Mouse (Mus musculus) forebrain, embryonic 13.5 days (tissue): Measurements from ENCODE around the gene Thada. TPM values are rescaled to one million over a fixed set of nuclear protein-coding genes. Genes with fewer than 3 reads are reported as not detected.

Experiments
- ATAC-seq: fragments of 200-750 bp; cut with Nextera tagmentation; 2 replicates; pipeline ENCODE4 v1.8.0; 2017
- H3K27ac ChIP-seq: fragments of 300-500 bp; sonication (generic); 2 replicates; pipeline ENCODE4 v1.5.1; 2015; ENCODE audit warnings: inconsistent platforms, mild to moderate bottlenecking, moderate library complexity
- H3K27me3 ChIP-seq: fragments of 300-500 bp; sonication (generic); 2 replicates; pipeline ENCODE4 v1.6.1; 2015; ENCODE audit warnings: mild to moderate bottlenecking, inconsistent platforms
- H3K36me3 ChIP-seq: fragments of 300-500 bp; sonication (generic); 2 replicates; pipeline ENCODE4 v1.6.1; 2015; ENCODE audit warnings: mild to moderate bottlenecking, inconsistent platforms; ENCODE audit not compliant: poor library complexity, severe bottlenecking
- H3K4me1 ChIP-seq: fragments of 300-500 bp; sonication (generic); 2 replicates; pipeline ENCODE4 v1.6.1; 2015; ENCODE audit warnings: inconsistent platforms
- H3K4me2 ChIP-seq: fragments of 300-500 bp; sonication (generic); 2 replicates; pipeline ENCODE4 v1.6.1; 2015; ENCODE audit warnings: inconsistent platforms, mild to moderate bottlenecking, moderate library complexity
- H3K4me3 ChIP-seq: fragments of 300-500 bp; sonication (generic); 2 replicates; pipeline ENCODE4 v1.5.1; 2015; ENCODE audit warnings: mild to moderate bottlenecking, inconsistent platforms
- H3K9ac ChIP-seq: fragments of 300-500 bp; sonication (generic); 2 replicates; pipeline ENCODE4 v1.6.1; 2015; ENCODE audit warnings: mild to moderate bottlenecking, inconsistent platforms
- H3K9me3 ChIP-seq: fragments of 300-500 bp; sonication (generic); replicated peaks from 2 replicates; pipeline ENCODE4 v1.6.1; 2016; ENCODE audit warnings: inconsistent platforms
- WGBS: fragments of 180-500 bp; shearing (Covaris S2); methylation state at CpG from one replicate; pipeline ENCODE4 v1.1.7; 2015; 5-methylcytosine and 5-hydroxymethylcytosine counted together
- polyA plus RNA-seq: library from polyadenylated mRNA; unstranded; fragments of >200 nt; fragmentation: Nextera tagmentation; extraction: Ambion mirVana; gene quantifications from 2 replicates; pipeline ENCODE4 v1.2.1, GENCODE M21; 2015

The Thada gene
- polyA plus RNA-seq, 1 experiment from 2014 or later: 6.9 TPM

- 11% methylated on average over 10 of the region's 10 CpGs for WGBS
- 0 out of 2 replicates have a peak, but pooled peaks cover 4% of the 10 kb centered on the region for H3K27me3 ChIP-seq
- no peak overlapping the region for H3K4me3 ChIP-seq
- H3K4me2 ChIP-seq: no peak overlapping the region
- no peaks in the 10 kb centered on the region for H3K9me3 ChIP-seq
- H3K4me1 ChIP-seq: peaks cover 29% of the 10 kb centered on the region
- no peak overlapping the region for H3K27ac ChIP-seq
- no peak overlapping the region for H3K9ac ChIP-seq
- no peaks in the 10 kb centered on the region for H3K36me3 ChIP-seq
- ATAC-seq: no peak
Measured at GRCm38 (mm10) chr17:84145826-84146287, 320.1 kb downstream of the Thada start.

DNA sequence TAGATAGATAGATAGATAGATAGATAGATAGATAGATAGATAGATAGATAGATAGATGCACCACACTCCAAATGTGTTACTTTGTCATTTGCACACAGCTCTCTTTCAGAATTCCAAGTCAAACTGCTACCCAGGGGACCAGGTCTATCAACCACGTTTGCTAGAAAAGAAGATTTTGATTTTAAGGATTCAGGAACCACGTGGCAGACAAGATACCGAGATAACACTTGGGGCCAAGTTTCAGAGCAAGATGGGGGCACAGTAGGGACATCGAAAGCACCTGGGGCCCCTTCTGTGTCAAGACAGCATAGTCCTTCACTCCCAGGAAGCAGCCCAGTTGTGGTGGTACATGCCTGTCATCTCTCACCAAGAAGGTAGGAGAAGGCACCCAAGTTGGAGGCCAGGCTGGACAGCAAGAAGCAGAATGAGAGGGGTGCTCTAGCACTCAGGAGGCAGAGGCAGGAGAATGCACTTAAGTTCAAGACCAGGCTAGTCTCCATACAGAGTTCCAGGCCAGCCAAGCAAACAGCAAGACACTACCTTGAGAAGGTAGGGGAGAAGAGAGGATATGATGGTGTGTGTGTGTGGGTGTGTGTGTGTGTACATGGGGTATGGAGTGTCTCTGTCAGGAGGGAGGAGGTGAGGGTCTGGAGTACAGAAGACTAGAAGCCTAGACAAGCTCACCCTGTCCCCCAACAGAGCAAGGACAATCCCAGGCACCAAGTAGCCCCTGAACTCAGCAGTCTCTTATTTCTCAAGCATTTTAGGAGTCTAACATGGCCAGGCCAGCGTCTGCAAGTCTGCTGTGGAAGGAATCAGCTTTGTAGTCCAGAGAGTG lies 321.0 kb downstream of the Thada start:
- ATAC-seq: no peak
- H3K9ac ChIP-seq: no peak overlapping the region
- H3K36me3 ChIP-seq: no peaks in the 10 kb centered on the region
- H3K27me3 ChIP-seq: 0 out of 2 replicates have a peak, but pooled peaks cover 4% of the 10 kb centered on the region
- H3K4me1 ChIP-seq: peaks cover 29% of the 10 kb centered on the region
- no peaks in the 10 kb centered on the region for H3K9me3 ChIP-seq
- no peak overlapping the region for H3K27ac ChIP-seq
- WGBS: 77% methylated on average over 5 of the region's 5 CpGs
- no peak overlapping the region for H3K4me3 ChIP-seq
- no peak overlapping the region for H3K4me2 ChIP-seq

DNA sequence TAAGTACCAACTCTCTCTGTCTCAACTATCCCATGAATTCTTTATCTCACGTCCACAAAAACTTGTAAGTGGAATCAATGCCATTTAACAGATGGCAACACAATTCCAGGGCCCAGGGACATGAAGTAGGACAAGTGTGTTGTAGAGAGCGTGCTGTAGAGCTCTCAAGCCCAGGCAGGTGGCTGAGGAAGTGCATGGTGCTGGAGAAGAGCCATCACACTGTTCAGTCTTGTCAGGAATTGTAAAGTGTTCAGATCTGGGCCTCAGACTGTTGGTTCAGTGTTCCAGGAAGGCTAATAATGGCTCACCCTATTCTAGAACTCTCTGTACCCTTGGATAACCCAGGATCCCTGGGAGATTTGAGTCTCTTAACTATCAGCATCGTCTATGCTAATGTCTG lies 321.9 kb downstream of the Thada start:
- no peak overlapping the region for H3K4me2 ChIP-seq
- no peak overlapping the region for H3K4me3 ChIP-seq
- H3K27me3 ChIP-seq: 0 out of 2 replicates have a peak, but pooled peaks cover 4% of the 10 kb centered on the region
- 86% methylated on average over 3 of the region's 3 CpGs for WGBS
- no peaks in the 10 kb centered on the region for H3K9me3 ChIP-seq
- ATAC-seq: no peak
- no peak overlapping the region for H3K27ac ChIP-seq
- H3K36me3 ChIP-seq: no peaks in the 10 kb centered on the region
- no peak overlapping the region for H3K9ac ChIP-seq
- H3K4me1 ChIP-seq: peaks cover 22% of the 10 kb centered on the region

DNA sequence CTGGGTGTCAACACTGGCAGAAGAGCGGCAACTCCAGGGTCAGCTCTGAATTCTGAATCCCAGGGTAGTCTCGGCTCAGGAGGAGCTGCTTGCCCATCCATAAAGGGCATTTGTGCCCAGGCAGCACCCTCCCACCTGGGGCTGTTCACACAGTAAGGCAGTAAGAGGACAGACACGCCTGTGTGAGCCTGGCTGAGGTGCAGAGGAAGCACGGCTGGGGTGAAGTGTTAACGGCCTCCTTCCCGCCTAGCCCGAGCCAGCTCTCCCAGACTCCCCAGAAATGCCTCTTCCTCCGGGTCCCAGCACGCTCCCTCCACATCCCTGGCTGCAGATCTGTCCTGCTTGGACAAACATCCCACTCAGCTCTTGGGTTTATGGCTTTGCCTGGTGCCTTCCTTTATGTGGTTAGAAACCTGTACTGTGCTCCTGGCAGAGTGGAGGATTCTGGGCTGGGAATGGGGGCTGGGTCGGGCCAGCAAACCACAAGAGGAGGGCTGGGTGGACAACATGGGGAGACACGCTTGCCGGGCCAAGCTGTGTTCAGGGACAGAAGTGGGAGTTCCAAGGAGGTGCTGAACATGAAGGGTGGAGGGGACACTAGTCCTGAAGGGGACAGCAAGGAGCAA lies 322.7 kb downstream of the Thada start:
- 0 out of 2 replicates have a peak, but pooled peaks cover 4% of the 10 kb centered on the region for H3K27me3 ChIP-seq
- H3K4me2 ChIP-seq: no peak overlapping the region
- H3K4me3 ChIP-seq: no peak overlapping the region
- ATAC-seq: no peak
- H3K9ac ChIP-seq: no peak overlapping the region
- 63% methylated on average over 12 of the region's 12 CpGs for WGBS
- no peak overlapping the region; the same call in 1 of the 2 replicates for H3K27ac ChIP-seq
- H3K9me3 ChIP-seq: no peaks in the 10 kb centered on the region
- no peaks in the 10 kb centered on the region for H3K36me3 ChIP-seq
- H3K4me1 ChIP-seq: peaks cover 14% of the 10 kb centered on the region

DNA sequence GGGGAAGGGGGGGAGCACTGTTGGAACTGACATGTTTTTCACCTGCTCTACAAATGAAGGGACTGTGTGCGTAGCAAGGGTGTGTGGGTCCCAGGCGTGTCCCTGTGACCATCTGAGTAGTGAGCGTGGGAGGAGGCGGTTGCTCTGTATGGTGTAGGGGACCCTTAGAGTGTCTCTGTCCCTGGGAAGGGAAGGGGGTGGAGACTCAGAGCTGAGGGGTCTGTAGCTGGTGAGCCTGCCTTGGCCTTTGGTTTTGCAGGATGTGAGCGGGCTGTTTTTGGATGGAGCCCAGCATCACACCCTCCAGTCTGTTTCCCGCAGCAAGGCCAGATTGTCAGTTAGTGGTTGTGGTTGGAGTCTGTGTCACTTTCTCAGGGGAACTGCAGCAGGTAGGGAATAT lies 324.3 kb downstream of the Thada start:
- no peak overlapping the region for H3K9ac ChIP-seq
- H3K4me3 ChIP-seq: no peak overlapping the region
- H3K9me3 ChIP-seq: no peaks in the 10 kb centered on the region
- H3K4me2 ChIP-seq: no peak overlapping the region
- H3K4me1 ChIP-seq: peaks cover 15% of the 10 kb centered on the region
- 0 out of 2 replicates have a peak, but pooled peaks cover 4% of the 10 kb centered on the region for H3K27me3 ChIP-seq
- WGBS: 91% methylated on average over 6 of the region's 6 CpGs
- H3K27ac ChIP-seq: no peak overlapping the region
- no peaks in the 10 kb centered on the region for H3K36me3 ChIP-seq
- ATAC-seq: no peak

DNA sequence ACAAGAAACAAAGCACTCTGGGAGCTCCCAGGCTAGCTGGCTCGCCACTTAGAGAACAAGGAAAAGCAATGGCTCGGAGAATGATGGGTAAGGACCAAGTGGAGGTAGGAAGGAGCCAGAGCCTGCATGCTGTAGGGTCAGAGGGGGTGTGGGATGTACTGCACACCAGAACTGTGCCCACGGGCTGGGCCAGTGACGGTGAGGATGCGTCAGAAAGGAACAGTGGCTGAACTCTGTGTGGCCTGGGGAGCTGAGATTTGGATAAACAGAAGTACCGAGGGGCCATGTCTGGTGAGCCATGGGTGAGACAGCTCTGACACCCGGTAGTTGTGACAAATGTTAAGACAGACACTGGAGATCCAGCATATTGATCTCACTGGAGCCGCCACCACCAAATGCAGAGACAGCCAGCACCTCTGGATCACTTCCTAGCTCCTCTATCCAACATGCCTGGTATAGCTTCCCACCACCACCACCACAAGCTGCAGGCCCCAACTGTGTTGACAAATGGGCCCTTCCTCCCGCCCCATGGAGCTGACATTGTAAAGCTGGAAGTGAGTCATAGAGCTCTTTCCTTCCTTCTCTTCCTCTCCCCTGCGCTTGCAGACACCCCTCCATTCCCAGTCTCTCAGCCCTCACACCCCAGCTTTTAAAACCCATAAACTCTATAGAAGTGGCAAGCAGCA lies 325.0 kb downstream of the Thada start:
- 82% methylated on average over 10 of the region's 10 CpGs for WGBS
- H3K27ac ChIP-seq: no peak overlapping the region
- no peak overlapping the region for H3K4me3 ChIP-seq
- ATAC-seq: no peak
- no peaks in the 10 kb centered on the region for H3K9me3 ChIP-seq
- H3K36me3 ChIP-seq: no peaks in the 10 kb centered on the region
- no peak overlapping the region for H3K4me2 ChIP-seq
- 0 out of 2 replicates have a peak, but pooled peaks cover 4% of the 10 kb centered on the region for H3K27me3 ChIP-seq
- H3K9ac ChIP-seq: no peak overlapping the region
- peaks cover 8% of the 10 kb centered on the region; the same call in 1 of the 2 replicates for H3K4me1 ChIP-seq

Other genes with a start within 250 kb of the Thada start
- 0.89 and 1.7 TPM in 2 replicates for gene Plekhh2, start 45.7 kb upstream of the Thada start, polyA plus RNA-seq
- gene Dync2li1, start 160.3 kb upstream of the Thada start, polyA plus RNA-seq: 30.6 and 35.9 TPM in 2 replicates
- 0.09 and 0.37 TPM in 2 replicates for gene Abcg8, start 210.1 kb upstream of the Thada start, polyA plus RNA-seq
- 4.1 and 4.3 TPM in 2 replicates for gene Abcg5, start 216.8 kb upstream of the Thada start, polyA plus RNA-seq